Mouse (Mus musculus): ENCODE measurements around the gene Guca2b.

- TF ChIP-seq CTCF (IDR thresholded peaks at IDR 0.05; ENCODE audit: insufficient read depth, low read depth, low read length): no peak
- no peak for TF ChIP-seq POLR2A (IDR thresholded peaks at IDR 0.05; ENCODE audit: insufficient read depth, low read depth, low read length)
These were observed 12.4 kb upstream of the Guca2b start for GRCm38 (mm10) chr4:119671164-119671563.

Measured in olfactory bulb, adult 2 months (tissue).